Mouse (Mus musculus): ENCODE measurements at regions not wholly inside any gene's neighbourhood (a gene's known extent, or its start where the extent isn't known, plus 50 kb on each side); places are given as distances from the start of the nearest gene placed in this dataset.
A peak's percentile ranks its signal among the peaks of the same experiment; 100 is the strongest.
"Not testable (repeated sequence)": the region's sequence is repeated elsewhere in the genome, so short reads cannot be mapped to it uniquely, and the experiment has no call there.

DNA sequence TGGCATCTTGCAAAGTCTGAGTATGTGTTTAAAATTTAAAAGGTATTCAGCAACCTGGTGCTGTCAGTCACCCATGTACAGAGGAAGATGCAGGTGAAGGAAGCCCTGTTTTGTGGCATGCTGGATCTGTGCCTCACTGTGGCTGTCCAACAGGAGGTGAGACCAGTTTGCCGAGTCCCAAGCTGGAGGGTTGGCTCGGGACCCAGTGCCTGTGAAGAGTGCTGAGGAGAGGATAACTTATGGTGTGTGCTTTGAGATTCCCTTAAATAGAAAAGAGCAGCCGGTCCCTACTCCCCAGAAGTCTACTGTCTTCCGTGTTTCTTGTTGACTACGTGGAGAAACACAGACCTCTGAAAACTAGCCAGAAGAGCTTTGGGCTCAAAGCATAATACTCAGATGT is 396.3 kb upstream of the Id2 start:
- DNase-seq (ENCODE audit: inconsistent age in 2 of 2, low spot score in 1 of 2) = no peak

DNA sequence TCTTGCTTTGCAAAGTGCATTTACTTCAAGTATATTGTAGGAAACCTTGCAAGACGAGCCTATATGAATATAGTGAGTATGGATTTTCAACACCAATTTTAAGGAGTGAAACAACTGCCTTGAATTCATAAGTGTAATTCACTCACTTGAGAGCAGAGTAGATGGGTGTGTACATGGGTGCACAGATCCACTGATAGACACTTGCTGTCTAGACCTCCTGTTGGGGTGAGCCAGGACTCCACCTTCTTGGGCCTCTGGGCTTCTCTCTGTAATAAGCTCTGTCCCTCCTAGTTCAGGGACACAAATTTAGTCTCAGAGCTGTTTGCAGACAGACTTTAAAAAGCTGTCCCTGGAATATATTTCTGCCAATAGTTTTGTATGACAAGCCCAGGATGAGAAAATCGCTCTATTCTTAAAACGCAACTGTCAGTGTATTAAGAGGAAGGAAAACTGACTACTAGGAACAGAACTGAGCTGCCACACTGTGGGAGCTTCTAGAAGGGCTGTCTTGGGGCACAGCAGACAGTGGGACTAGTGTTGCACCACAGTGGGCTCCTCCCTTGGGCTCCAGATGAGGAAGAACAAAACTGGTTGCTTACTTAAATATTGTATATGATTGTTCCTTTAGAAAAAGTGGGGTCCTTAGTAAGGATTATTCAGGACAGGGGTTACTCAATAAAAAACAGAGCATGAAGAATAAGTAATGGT is 395.7 kb upstream of the Id2 start:
- DNase-seq (ENCODE audit: inconsistent age in 2 of 2, low spot score in 1 of 2) = no peak

DNA sequence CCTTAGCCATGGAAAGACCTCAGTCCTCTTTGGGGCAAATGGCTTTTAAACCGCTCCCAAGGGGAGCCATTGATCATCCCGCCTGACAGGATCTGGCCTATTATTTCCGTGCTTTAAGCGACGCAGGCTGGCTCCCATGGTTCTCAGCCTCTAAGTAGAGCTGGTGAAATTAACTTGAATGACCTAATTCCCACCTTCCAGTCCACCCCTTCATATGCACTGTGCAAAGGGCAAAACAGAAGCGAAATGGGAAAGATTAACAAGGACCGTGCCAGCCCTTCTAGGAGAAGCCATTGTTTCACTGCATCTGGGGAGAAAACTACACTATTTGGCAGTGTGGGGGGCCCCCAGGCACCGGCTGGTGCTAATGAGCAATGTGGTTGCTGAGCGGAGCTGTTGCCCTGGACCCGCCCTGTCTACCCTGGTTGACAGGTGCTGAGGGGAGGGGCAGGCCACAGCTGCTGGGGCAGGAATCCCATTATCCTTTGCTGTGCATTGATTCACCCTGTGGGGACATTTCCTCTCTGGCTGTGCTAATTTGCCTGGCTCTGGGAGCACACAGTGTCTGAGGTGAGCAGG is 378.3 kb upstream of the Id2 start:
- DNase-seq (ENCODE audit: inconsistent age in 2 of 2, low spot score in 1 of 2) = no peak

DNA sequence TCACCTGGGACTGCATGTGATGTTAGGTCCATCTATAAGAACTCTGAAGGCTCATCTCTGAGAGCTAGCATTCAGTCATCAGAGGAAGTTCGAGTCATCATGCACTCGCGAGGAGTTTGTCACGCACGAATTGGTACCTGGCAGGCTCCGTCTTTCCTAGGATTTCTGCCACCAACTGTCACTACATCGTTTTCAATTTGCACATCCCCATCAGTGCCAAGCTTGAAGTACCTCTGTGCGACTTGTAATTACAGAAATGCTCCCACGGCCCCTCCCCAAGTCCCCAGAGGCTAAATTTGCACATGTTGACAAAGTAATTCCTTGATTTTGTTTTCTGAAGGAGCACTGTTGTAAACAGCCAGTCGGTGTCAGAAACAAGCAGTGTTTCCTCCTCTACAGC is 372.2 kb upstream of the Id2 start:
- no peak for DNase-seq (ENCODE audit: inconsistent age in 2 of 2, low spot score in 1 of 2)

DNA sequence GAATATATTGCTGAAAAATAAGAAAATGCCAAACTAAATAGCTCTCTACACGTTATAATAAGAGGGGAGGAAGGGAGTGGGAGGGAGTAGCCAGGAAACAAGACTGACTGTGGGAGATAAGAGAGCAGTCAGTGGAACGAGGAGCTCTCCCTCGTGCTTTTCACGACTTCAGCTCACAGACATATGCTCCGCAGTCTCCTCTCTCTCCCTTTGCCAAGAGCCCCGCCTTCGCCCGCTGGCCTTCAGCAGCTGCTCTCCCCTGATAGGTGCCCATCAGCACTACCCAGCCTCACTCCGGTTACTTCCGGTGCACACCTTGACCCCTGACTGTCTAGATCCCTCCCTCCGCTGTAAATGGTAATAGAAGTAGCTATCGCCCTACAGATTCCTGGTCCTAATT is 370.8 kb upstream of the Id2 start:
- DNase-seq (ENCODE audit: inconsistent age in 2 of 2, low spot score in 1 of 2) = no peak

DNA sequence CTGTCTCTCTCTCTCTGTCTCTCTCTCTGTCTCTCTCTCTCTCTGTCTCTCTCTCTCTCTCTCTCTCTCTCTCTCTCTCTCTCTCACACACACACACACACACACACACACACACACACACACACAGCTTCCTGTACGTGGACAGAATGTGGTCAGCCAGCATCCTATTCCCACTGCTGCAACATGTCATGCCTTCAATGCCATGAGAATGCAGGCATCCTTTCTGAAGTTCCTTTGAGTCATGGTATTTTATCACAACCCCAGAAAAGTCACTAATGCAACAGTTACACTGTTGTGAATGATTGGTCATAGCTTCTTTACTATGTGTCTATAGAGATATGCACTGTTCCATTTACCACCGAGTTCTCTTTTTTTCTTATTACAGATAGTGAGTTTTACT is 365.8 kb upstream of the Id2 start:
- DNase-seq (ENCODE audit: inconsistent age in 2 of 2, low spot score in 1 of 2) = not testable (repeated sequence)

DNA sequence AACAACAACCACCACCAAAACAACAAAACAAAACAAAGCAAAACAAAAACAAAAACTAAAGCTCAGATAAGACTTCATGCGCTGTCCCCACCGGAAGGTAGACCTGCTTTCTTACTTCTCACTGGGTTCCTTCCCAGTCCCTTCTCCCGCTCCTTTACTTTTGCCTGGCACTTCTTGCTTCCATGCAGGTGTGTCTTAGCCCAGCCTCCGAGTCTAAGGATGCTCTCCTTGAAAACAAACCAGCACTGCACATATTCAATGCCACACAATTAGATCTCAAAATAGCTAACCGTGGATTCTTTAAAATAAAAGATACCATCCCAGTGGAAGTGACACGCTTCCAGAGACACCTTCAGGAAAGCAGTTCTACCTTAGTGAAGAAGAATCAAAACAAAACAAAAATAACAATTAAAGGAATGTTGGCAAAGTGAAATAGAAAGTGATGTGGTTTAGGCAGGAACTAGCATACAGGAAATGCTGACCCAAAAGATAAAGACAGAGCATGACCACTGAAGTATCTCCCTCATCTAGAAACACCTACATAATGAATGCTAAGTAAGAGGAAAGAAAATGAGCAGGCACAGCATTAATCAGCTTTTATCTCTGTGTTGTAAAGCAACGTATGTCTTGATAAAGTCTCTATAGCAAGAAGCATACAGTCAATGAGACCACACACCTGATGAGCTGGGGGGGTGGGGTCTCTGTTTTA is 358.5 kb upstream of the Id2 start:
- no peak for DNase-seq (ENCODE audit: inconsistent age in 2 of 2, low spot score in 1 of 2)

DNA sequence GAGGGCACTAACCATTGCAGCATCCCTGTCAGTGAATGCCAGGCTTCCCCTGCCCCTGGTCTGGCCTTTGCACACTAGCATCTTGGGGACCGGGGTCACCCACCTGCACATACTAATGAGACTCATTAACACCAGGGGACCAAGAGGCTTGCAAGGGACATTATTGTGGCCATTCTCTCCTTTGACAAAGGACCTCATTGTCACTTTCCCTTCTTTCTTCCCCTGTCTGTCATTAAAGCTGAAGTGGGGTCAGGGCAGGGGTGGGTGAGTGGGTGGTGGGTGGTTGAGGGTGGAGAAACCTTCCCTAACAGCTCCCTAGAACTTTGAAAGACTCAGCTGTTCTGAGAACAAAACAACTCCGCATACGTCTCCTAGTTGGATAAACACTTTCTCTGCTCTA is 356.4 kb upstream of the Id2 start:
- no peak for DNase-seq (ENCODE audit: inconsistent age in 2 of 2, low spot score in 1 of 2)

DNA sequence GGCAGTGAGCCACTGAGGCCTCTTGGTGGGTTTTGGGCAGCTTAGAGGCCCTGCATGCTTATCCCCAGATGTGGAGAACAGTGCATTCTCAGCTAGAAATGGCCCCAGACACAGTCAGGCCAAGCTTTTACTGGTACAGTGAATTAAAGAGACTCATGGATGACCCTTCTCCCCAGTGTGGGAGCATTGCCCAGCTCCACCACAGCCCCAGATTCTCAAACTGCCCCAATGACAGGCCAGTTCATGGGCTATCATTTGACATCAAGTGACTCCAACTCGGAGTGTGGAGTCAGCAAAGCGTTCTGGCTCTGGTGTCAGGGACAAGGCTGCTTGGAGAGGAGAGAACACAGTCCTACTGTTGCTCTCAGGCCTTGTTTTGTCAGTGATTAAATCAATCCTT is 354.2 kb upstream of the Id2 start:
- peak in 1 of 2 experiments; percentile 56 for DNase-seq (ENCODE audit: inconsistent age in 2 of 2, low spot score in 1 of 2)

DNA sequence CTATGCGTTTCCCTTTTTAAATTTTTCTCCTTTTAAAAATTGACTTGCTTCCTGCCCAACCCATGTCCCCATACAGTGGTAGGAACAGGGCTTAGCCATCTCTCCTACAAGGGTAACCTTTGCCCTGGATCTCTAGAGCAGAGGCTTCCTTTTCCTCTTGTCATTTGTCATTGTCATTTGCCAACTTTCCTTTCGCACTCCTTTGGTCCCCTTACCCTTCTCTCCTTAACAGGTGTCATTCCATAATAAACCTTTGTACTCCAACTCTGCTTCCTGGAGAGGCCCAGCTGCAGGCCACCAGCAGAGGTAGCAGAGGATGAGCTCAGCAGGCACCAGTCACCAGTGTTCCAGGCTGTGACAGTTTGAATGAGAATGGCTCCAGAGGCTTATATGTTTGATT is 347.4 kb upstream of the Id2 start:
- peak in 1 of 2 experiments; percentile 19 for DNase-seq (ENCODE audit: inconsistent age in 2 of 2, low spot score in 1 of 2)

DNA sequence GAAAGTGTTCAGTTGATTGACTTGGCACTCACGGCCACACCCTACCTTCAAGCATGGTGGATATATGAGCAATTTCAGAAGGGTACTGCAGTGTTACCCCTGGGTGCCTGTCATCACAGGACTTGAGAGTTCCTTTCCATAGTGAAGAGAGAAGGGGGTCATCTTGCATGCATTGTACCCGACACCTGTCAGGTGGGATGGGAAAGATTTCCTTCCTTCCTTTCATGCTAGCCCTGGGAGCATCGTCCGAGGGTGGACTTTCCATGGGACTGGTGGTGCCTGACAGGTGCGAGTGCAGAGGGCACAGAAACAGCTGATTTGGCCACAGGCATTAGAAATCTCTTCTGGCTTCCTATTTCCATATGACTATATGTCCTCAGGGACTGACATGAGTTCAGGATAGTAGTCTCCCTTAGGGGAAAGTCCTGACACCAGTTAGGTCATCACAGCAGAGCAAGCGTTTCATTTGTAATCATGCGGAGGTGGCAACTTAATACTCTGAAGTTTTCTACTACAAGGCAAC is 342.1 kb upstream of the Id2 start:
- DNase-seq (ENCODE audit: inconsistent age in 2 of 2, low spot score in 1 of 2) = no peak

DNA sequence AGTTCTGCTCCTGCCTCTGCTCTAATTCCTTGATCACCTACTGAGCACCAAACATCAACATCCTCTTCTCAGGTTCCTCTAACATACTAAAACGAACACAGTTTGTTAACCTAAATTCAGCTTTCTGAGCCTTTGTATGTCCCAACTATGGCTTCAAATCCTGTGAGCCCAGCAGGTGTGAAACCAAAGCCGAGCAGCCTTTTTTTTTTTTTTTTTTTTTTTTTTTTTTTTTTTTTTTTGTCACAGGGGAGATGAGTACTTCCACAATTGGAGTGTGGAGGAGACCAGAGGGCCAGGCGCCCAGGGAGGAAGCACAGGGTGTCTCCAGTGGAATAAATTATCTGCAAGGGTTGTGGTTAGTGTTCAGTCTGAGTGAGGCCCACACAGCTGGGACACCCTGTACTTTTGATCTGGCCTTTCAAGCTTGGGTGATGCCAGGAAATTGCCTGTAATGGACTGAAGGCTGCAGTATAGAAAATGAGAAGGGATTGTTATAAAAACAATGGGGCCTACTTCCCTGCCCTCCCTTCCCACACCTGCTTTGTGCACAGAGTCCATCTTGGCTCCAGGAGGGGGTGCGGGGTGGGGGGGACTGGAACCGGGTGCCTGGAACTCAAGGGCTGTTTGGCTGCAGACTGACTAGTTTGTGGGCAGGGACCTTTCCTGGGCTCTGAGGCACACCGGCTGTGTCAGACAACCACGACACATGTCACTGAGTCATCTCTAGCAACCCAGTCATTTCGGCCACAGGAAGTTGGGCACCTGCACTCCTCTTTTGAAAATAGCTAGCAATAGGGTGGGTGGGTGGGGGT is 341.5 kb upstream of the Id2 start:
- peak; percentile 50 to 61 for DNase-seq (ENCODE audit: inconsistent age in 2 of 2, low spot score in 1 of 2)

DNA sequence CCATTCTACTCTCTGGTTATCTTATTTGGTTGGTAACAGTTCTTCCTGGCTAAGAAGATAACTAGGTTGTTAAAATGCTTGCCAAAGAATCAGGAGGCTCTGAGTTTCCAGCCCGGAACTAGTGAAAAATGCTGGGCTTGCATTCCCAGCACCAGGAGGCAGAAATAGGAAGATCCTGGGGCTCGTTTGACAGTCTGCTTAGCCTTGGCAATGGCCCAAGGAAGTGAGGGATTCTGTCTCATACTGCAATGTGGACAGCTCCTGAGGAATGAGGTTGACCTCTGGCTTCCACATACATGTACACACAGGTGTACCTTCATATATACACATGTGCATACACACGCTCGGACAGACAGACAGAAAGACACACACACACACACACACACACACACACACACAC is 340.6 kb upstream of the Id2 start:
- peak; percentile 53 to 74 for DNase-seq (ENCODE audit: inconsistent age in 2 of 2, low spot score in 1 of 2)

DNA sequence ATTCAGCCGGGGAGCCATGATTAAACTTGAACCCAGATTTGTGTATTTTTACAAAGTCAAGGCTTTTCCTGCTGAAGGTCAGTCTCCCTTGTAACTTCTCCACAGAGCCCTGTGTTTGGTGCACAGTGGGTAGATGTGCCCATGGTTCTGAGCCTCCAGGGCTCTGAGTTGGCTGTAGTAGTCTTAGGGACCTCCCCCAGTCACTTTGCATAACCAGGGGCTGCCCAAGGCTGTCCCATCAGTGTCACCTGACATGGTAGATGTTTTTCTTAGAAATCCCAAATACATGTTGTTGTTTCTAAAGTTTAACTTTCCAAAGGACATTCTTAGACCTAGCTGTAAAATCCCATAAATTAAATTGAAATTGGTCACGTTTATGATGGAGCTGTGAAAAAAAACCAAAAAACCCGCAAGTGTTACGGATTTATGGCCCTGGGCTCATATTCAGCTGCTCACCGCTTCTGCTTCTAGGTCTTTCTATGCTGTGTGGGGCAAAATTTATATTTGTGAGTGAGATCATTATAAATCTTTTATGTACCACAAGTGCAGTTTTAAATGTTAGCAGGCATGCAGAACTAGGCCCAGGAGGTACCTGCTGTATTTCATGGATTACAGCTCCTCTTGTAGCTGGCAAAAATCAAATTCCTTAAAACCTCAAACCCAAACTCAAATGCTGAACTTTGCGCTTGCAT is 339.4 kb upstream of the Id2 start:
- DNase-seq (ENCODE audit: inconsistent age in 2 of 2, low spot score in 1 of 2) = no peak

DNA sequence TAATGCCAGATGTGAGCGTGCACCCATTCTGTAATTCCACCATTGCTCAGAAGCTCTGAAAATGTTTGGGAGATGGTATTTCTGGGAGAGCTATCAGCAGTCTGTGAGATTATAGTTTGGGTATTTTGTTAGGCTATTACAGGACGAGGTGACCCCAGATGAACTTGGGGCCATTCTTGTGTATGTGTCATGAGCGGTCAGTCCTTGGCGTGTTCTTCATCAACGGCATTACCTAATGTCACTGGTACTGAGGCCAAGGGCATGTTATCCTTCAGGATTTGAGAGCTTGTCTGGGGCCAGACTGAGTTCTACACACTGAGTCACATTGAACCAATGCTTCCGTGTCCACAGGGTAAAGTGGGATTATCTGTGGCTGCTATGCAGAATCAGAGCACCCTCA is 335.9 kb upstream of the Id2 start:
- DNase-seq (ENCODE audit: inconsistent age in 2 of 2, low spot score in 1 of 2) = peak; percentile 78 to 88

DNA sequence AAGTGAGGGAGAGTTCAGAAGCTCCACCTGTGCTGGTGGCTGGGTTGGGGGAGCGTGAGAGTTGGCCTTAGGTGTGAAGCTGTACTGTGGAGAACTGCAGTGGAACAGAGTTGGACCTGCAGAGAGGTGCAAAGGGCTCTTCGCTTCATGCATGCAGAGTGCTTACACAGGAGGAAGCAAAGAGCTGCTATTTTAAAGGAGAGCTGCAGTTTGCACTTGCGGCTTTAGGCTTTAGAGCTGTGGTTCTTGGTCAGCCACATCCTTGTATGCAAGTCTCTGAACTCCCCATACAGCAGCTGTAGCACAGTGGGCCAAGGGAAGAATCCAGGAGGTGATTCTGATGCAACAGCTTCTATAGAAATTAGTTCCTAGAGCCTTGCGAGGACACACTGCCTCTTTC is 334.0 kb upstream of the Id2 start:
- DNase-seq (ENCODE audit: inconsistent age in 2 of 2, low spot score in 1 of 2) = no peak

DNA sequence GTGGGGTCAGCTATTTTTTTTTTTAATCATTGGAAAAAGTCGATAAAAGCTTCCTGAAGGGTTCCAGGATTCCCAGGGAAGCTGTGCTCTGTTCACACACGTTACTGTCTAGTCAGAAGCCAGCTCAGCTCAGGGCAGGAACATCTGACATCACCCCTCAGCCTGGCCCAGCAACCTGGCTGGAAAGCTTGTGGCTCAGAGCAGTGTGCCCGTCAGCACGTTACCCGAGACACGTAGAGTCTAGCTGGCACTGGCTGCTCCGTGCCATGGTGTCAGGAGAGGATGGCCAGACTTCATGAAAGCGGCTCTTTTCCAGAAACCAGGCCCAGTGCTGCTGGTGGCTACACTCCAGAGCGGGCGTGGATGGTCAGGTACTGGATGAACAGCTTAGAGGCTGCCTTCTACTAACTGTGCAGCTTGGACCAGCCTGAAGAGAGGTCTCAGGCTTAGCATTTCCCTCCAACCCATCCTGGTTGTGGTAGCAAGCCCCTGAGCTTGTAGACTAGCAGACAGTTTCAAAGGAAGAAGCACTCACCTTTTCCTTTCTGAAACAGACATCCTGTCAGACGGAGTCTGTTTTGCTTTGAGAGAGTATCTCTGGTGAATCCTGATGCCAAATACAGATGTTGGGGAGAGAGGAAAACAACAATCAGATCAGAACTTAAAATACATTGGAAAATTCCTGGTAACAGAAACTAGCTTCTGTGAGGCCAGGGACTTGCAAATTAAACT is 331.1 kb upstream of the Id2 start:
- no peak for DNase-seq (ENCODE audit: inconsistent age in 2 of 2, low spot score in 1 of 2)

DNA sequence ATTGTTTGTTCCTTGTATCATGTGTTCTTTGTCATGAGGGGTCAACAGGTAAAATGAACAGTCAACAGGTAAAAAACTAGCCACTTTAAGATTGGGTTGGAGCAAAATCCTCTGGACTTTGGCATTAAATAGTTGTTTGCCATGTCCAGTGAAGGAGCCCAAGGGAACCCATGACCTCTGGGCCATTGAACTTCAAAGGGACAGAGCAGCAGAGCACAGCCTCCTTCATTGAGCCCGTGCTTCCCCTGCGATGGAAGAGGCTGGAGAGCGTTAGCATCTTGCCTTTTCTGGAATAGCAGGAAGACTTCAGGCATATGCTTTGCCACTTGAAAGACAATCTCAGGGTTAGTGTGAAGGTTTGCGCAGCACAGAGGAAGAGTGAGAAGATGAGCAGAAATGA is 320.4 kb upstream of the Id2 start:
- DNase-seq (ENCODE audit: inconsistent age in 2 of 2, low spot score in 1 of 2) = no peak

DNA sequence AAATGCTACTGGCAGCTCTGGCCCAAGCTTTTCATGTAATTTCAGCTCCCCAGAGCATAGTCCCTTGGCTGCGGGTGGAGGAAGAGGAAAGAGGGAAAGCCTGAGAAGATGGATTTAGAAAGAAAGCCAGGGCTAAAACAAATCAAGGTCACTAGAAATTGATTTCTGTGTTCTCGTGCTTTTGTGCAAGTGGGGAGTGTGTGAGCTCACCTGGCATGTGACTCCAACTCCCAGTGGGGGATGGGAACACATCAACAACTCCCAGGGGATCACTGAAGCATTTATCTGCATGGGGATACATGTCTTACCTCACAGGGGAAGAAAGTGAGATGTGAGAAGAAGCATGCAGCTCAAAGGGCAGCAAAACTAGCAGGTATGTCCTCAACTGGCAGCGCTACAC is 319.6 kb upstream of the Id2 start:
- peak in 1 of 2 experiments; percentile 75 for DNase-seq (ENCODE audit: inconsistent age in 2 of 2, low spot score in 1 of 2)

DNA sequence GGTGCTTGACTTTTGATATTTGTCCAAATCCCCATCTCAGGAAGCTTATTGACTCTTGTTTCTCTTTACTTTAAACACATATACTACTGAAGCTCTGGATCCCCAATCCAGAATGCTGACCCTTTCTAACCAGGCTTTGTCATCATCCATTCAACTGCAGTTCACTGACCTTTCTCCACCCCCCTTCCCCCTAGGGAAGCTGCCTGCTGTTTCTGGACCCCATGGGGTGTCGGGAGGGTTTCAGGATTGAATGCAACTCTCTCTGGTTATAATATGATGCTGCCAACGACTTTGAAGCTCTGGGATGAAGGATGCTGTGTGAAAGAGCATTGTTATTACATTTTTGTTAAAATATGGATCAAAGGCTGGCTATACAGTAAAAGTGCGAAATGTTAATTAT is 318.7 kb upstream of the Id2 start:
- no peak for DNase-seq (ENCODE audit: inconsistent age in 2 of 2, low spot score in 1 of 2)
